Mouse (Mus musculus) ES-Bruce4 (cell line): ENCODE data around the gene Hpgds. TPM values are rescaled to one million over a fixed set of nuclear protein-coding genes. Genes with fewer than 3 reads are reported as not detected.

Source experiments
- H3K27ac ChIP-seq: 2 replicates; pipeline ENCODE4 v1.5.1; 2012; ENCODE audit warnings: low read length, inconsistent platforms; ENCODE audit not compliant: insufficient read depth
- H3K27me3 ChIP-seq: 2 replicates; pipeline ENCODE4 v1.6.1; 2012; ENCODE audit warnings: mild to moderate bottlenecking, low read length, inconsistent platforms; ENCODE audit not compliant: control insufficient read depth, poor library complexity, insufficient read depth, severe bottlenecking
- H3K36me3 ChIP-seq: 2 replicates; pipeline ENCODE4 v1.6.1; 2012; ENCODE audit warnings: inconsistent platforms, mild to moderate bottlenecking, low read length, moderate library complexity; ENCODE audit not compliant: control insufficient read depth, poor library complexity, insufficient read depth, severe bottlenecking
- H3K4me1 ChIP-seq: one replicate; pipeline ENCODE4 v1.8.1; 2011; ENCODE audit warnings: low read length; ENCODE audit not compliant: control insufficient read depth, insufficient read depth
- H3K4me3 ChIP-seq: 2 replicates; pipeline ENCODE4 v1.5.1; 2011; ENCODE audit warnings: low read depth, mild to moderate bottlenecking, low read length
- H3K9ac ChIP-seq: 2 replicates; pipeline ENCODE4 v1.6.1; 2012; ENCODE audit warnings: low read depth, mild to moderate bottlenecking, inconsistent platforms; ENCODE audit not compliant: poor library complexity, severe bottlenecking
- H3K9me3 ChIP-seq: replicated peaks from 2 replicates; pipeline ENCODE4 v1.6.1; 2012; ENCODE audit warnings: mild to moderate bottlenecking, low read length, inconsistent platforms; ENCODE audit not compliant: control insufficient read depth, poor library complexity, insufficient read depth, severe bottlenecking
- CTCF ChIP-seq: IDR thresholded peaks from one replicate; pipeline ENCODE4 v1.8.1; 2011; ENCODE audit warnings: low read depth, low read length
- EP300 ChIP-seq: IDR thresholded peaks from 2 replicates; pipeline ENCODE4 v1.6.1; 2011; ENCODE audit warnings: low read depth, low read length; ENCODE audit not compliant: insufficient read depth
- POLR2A ChIP-seq: IDR thresholded peaks from one replicate; pipeline ENCODE4 v1.8.1; 2011; ENCODE audit warnings: low read length; ENCODE audit not compliant: insufficient read depth
- polyA plus RNA-seq: library from polyadenylated mRNA; stranded (reverse); fragments of >200 nt; gene quantifications from 2 replicates; pipeline ENCODE4 v1.2.4, GENCODE M21; 2011; ENCODE audit warnings: low read depth; ENCODE audit not compliant: missing spikeins, insufficient read depth, insufficient read length

Hpgds gene
- polyA plus RNA-seq, 1 experiment: not detected

DNA sequence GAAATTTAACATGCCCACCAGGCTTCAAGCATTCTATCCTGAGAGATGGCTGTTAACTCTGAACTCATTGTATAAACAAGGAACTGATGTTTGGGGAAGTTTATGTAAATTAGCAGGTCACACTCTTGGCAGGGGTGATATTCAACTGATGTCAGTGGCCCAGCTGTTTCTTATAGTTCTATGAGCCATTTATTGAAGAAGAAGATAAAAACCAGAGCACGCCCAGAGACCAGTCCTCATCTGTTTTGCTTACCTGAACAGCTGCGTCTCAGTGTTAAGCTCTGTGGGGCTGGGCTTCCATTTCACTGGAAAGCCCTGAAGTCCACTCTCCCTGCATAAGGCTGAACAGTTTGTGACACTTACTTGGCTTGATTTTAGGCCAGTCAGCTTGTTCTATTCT is 6.9 kb downstream of the Hpgds start:
- H3K27ac ChIP-seq: no peak overlapping the region
- no peaks in the 10 kb centered on the region for H3K27me3 ChIP-seq
- H3K9me3 ChIP-seq: no peaks in the 10 kb centered on the region
- no peaks in the 10 kb centered on the region for H3K4me1 ChIP-seq
- H3K4me3 ChIP-seq: no peak overlapping the region
- H3K9ac ChIP-seq: no peak overlapping the region
- no peaks in the 10 kb centered on the region for H3K36me3 ChIP-seq
- TF ChIP-seq POLR2A (no peak), CTCF (no peak), EP300 (no peak)

DNA sequence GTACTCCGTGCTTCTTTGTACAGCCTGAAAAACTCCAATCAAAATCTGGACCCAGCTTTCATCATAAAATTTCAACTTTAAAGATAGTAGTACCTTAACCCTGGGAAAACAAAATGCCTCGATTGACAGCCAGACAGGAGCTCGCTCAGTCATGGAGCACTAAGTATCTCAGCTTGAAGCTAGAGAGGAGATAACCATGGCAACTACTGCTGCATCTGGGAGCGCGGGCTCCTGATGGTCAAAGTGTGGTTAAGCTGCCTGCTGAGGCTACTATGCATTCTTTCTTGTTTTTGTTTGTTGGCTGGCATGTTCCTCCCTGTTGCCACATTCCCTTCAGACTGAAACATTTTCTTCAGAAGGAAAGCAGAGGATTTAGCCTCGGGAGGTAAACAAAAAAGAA is 12.3 kb downstream of the Hpgds start:
- TF ChIP-seq EP300 (no peak), CTCF (no peak), POLR2A (no peak)
- Histone ChIP-seq H3K4me3 (no peak overlapping the region), H3K27me3 (no peaks in the 10 kb centered on the region), H3K9me3 (no peaks in the 10 kb centered on the region), H3K36me3 (no peaks in the 10 kb centered on the region), H3K4me1 (no peaks in the 10 kb centered on the region), H3K27ac (no peak overlapping the region), H3K9ac (no peak overlapping the region)

DNA sequence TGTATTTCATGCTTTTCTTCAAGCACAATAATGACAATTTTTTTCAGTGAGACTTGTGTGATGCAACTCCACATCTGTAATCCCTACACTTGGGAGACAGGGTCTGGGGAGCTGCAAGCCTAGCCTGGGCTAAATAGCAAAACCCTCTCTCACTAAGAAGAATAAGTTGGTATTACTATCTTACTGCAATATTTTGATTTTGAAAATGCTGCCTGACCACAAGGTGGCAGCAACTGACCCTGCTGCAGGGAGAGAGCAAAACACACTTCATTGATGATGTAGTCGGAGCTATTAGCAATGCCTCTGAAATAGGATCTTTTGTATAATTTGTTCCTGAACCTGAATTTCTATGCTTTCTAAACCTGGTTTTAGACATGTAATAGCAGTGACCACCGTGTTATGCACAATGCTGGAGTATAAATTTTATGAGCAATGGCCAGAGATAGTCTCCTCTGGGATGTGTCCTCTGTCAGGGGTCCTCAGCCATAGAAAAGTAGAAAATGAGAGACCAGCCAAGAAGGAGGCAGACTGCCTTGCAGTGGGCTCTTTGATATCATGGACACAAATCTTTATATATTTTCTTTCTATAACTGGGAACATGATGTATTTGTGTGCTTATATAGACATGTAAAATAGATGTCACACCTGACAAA is 18.5 kb downstream of the Hpgds start:
- TF ChIP-seq POLR2A (no peak), EP300 (no peak), CTCF (peak; percentile 73)
- Histone ChIP-seq H3K4me3 (no peak overlapping the region), H3K4me1 (no peaks in the 10 kb centered on the region), H3K9ac (no peak overlapping the region), H3K9me3 (no peaks in the 10 kb centered on the region), H3K27me3 (no peaks in the 10 kb centered on the region), H3K36me3 (no peaks in the 10 kb centered on the region), H3K27ac (no peak overlapping the region)

DNA sequence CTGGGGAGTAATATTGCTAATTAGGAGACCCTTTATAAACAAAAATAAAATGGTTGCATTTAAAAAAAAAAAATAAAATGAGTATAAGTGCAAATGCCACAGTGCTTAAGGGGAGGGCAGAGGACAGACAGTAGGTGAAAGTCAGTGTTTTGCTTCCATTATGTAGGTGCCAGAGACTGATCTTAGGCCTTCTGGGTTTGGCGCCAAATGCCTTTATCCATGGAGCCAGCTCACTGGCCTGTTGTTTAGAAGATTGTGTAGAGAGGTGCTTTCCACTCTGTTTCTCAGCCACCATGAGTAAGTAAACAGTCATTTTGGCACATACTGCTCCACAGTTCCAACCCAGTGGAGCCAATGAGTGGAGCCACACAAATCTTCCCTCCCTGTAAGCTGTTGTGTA is 27.2 kb downstream of the Hpgds start:
- H3K9me3 ChIP-seq: no peaks in the 10 kb centered on the region
- peaks cover 33% of the 10 kb centered on the region for H3K36me3 ChIP-seq

DNA sequence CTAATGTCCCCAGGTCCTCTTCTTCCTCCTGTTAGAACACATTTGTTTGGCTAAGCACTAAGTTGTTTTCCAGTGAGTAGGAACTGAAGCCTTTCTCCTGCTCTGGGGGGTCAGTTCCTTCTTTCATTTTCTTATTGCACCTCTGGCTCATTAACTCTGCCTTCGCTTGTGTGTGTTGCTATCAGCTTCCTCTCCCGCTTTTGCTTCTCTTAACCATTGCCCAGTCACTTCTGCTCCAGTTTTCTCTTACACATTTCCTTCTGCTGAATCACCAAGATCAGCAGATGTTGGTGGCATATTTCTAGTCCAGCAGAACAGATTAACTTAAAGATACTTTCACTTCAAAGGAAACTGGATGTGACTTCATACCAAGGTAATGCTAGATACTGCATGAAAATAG is 29.8 kb downstream of the Hpgds start:
- H3K27ac ChIP-seq: no peak overlapping the region
- TF ChIP-seq POLR2A (no peak), CTCF (no peak), EP300 (no peak)
- H3K4me3 ChIP-seq: no peak overlapping the region
- H3K9ac ChIP-seq: no peak overlapping the region
- H3K27me3 ChIP-seq: no peaks in the 10 kb centered on the region
- no peaks in the 10 kb centered on the region for H3K9me3 ChIP-seq
- no peaks in the 10 kb centered on the region for H3K4me1 ChIP-seq
- peaks cover 50% of the 10 kb centered on the region for H3K36me3 ChIP-seq

More for the DNA sequence above, 27.2 kb downstream of the Hpgds start:
- no peak overlapping the region for H3K4me3 ChIP-seq
- H3K27ac ChIP-seq: no peak overlapping the region
- H3K4me1 ChIP-seq: no peaks in the 10 kb centered on the region
- H3K9ac ChIP-seq: no peak overlapping the region
- TF ChIP-seq CTCF (no peak), POLR2A (no peak), EP300 (no peak)
- no peaks in the 10 kb centered on the region for H3K27me3 ChIP-seq

DNA sequence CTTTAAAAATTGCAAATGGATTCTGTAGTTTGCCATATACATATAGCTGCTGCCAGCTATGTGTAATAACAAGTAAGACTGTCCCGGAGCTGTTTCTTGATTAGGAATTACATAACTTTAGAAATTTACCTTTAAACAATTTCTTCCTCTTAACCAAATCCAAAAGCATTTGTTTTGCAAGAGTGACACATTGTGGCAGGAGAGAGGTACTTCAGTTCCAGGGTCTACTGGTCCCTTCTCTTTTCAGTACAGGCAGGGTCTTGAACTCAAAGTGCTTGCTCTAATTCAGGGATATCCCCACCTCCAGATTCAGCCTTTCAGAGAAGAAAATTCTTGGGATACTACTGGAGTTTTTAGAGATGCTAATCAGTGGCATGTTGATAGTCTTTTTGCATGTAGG is 65.6 kb downstream of the Hpgds start:
- Histone ChIP-seq H3K27ac (no peak overlapping the region), H3K9me3 (no peaks in the 10 kb centered on the region), H3K36me3 (peaks cover 45% of the 10 kb centered on the region), H3K4me3 (no peak overlapping the region), H3K9ac (no peak overlapping the region), H3K27me3 (no peaks in the 10 kb centered on the region), H3K4me1 (peaks cover 1% of the 10 kb centered on the region)
- TF ChIP-seq CTCF (peak; percentile 3), EP300 (no peak)
